Mouse (Mus musculus) heart, embryonic 10.5 days (tissue): ENCODE results near the gene Atp5d. TPM values are rescaled to one million over a fixed set of nuclear protein-coding genes. Genes with fewer than 3 reads are reported as not detected.

Source experiments
- DNase-seq: peaks from one replicate; pipeline ENCODE4 v3.0.0-alpha.2; 2017; ENCODE audit warnings: low spot score
- H3K27ac ChIP-seq: fragments of 300-500 bp; sonication (generic); 2 replicates; pipeline ENCODE4 v1.5.1; 2016; ENCODE audit warnings: mild to moderate bottlenecking
- H3K27me3 ChIP-seq: fragments of 300-500 bp; sonication (generic); 2 replicates; pipeline ENCODE4 v1.6.1; 2016; ENCODE audit warnings: mild to moderate bottlenecking; ENCODE audit not compliant: poor library complexity, insufficient read depth, severe bottlenecking
- H3K36me3 ChIP-seq: fragments of 300-500 bp; sonication (generic); 2 replicates; pipeline ENCODE4 v1.6.1; 2016; ENCODE audit warnings: mild to moderate bottlenecking, moderate library complexity
- H3K4me1 ChIP-seq: fragments of 300-500 bp; sonication (generic); 2 replicates; pipeline ENCODE4 v1.6.1; 2016; ENCODE audit warnings: mild to moderate bottlenecking
- H3K4me3 ChIP-seq: fragments of 300-500 bp; sonication (generic); 2 replicates; pipeline ENCODE4 v1.5.1; 2016; ENCODE audit warnings: mild to moderate bottlenecking, moderate library complexity
- H3K9me3 ChIP-seq: fragments of 300-500 bp; sonication (generic); 2 replicates; pipeline ENCODE4 v1.6.1; 2016; ENCODE audit warnings: mild to moderate bottlenecking, moderate library complexity
- WGBS: fragments of 180-500 bp; shearing (Covaris S2); methylation state at CpG from one replicate; pipeline ENCODE4 v1.1.7; 2016; 5-methylcytosine and 5-hydroxymethylcytosine counted together
- polyA plus RNA-seq: library from polyadenylated mRNA; unstranded; fragments of >200 nt; fragmentation: Nextera tagmentation; extraction: Ambion mirVana; gene quantifications from 2 replicates; pipeline ENCODE4 v1.2.1, GENCODE M21; 2016

Atp5d gene
- polyA plus RNA-seq, 1 experiment from 2014 or later = 689 TPM

- H3K4me3 ChIP-seq = peak overlapping the region; percentile 98
Measured at GRCm38 (mm10) chr10:80145896-80146295, 7.5 kb downstream of the Atp5d start.

DNA sequence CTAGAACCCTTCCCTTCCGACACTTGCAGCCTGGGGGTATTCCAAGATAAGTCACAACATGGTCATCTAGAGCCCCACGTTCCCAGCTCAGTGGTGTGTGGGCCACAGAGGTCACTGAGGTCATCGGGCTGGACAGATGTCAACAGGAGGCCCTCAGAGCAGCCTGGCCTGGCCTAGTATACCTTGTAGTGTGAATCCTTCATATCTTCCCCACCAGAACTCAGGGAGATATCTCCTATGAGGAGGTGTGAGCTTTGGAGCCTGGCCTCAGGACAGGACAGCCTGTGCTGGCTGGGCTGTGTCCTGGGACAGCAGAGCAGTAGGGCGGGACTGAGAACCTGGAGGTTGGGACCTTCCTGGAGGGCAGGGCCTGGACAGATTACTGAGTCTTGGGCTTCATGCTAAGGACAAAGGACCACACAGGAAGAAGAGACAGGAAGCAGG lies 8.2 kb downstream of the Atp5d start:
- 54% methylated on average over 4 of the region's 4 CpGs for WGBS
- peaks cover 58% of the 10 kb centered on the region for H3K4me1 ChIP-seq
- peak overlapping the region; percentile 98 for H3K4me3 ChIP-seq
- peaks cover 59% of the 10 kb centered on the region for H3K36me3 ChIP-seq
- peak overlapping the region; percentile 99 for H3K27ac ChIP-seq
- DNase-seq = no peak
- no peaks in the 10 kb centered on the region for H3K9me3 ChIP-seq
- H3K27me3 ChIP-seq = no peaks in the 10 kb centered on the region

More at GRCm38 (mm10) chr10:80145896-80146295, 7.5 kb downstream of the Atp5d start:
- Histone ChIP-seq H3K4me1 (peaks cover 62% of the 10 kb centered on the region), H3K27ac (peak overlapping the region; percentile 99), H3K27me3 (no peaks in the 10 kb centered on the region), H3K9me3 (no peaks in the 10 kb centered on the region), H3K36me3 (peaks cover 52% of the 10 kb centered on the region)
- DNase-seq = no peak
- 91% methylated on average over 6 of the region's 6 CpGs for WGBS

DNA sequence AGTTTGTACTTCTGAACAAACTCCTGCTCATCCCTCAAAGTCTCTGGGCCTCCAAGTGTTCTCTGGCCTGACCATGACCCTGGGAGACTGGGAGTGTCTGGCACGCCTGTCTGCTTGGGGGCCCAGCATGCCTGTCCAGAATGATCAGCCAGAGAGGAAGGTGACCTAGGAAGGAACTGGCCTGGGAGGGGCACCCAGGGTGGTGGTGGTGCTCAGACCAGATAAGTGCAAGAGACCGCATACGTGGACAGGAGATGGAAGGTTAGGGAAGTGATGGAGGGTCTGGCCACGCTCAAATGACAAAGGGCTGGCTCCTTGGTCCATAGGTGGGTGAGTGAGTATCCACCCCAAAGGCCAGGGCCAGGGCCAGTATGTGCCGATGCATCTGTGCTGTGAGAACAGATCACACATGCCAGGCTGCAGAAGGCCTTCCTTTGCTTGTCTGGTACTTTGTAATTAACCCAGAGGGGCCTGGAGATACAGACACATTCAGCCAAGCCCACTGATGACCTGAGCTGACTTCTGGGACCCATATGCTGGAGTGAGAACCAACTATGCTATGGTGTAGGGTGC lies 8.8 kb downstream of the Atp5d start:
- peaks cover 66% of the 10 kb centered on the region for H3K36me3 ChIP-seq
- peak; percentile 92 for DNase-seq
- H3K9me3 ChIP-seq = no peaks in the 10 kb centered on the region
- peak overlapping the region; percentile 98 for H3K4me3 ChIP-seq
- no peaks in the 10 kb centered on the region for H3K27me3 ChIP-seq
- H3K27ac ChIP-seq = peak overlapping the region; percentile 99
- 56% methylated on average over 5 of the region's 5 CpGs for WGBS
- H3K4me1 ChIP-seq = peaks cover 62% of the 10 kb centered on the region

DNA sequence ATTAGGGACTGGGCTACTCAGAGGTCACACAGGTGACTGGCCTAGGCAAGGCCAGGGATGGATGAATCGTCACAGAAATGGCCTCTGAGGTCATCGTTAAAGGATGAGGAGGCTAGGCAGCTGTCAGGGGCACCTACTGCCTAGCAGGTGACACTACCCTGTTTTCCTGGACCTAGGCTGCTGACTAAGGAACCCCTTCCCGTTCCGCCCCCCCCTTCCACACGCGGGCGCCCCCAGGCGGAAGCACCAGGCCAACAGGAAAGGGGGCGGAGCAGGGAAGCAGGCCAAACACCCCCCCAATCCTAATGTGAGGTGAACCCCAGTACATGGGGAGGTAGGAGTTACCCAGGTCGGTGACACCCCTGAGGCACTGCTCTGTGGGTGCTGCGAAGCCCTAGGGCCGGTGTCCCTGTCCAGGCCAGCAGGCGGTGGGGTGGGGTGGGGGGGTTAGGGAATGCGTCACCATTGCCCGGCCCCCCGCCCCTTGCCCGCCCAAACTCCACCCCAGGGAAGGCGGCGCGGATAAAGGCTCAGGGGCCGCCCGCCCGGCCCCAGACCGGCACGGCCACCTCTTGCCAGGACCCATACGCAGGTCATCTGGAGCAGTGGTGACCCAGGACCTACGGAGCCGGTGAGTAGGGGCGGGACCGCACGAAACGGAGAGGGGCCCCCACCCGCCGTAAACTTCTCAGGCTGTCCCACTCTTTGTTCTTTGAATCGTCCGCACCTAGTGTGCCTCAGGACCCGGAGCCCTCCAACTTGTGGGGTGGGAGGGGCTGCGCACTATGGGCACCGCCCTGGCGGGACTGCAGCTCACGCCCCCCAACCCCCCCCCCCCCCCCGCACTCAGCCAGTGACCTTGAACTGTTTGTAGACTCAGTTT lies 9.5 kb downstream of the Atp5d start, which contains the start of gene Midn:
TSS of gene Midn (plus strand) at position 554 of the 883 bp plus-strand sequence.
- WGBS = under 1% methylated on average over 35 of the region's 42 CpGs

GRCm38 (mm10) chr10:80148610-80149290 lies 10.3 kb downstream of the Atp5d start:
- no peaks in the 10 kb centered on the region for H3K9me3 ChIP-seq
- under 1% methylated on average over 57 of the region's 57 CpGs for WGBS
- H3K36me3 ChIP-seq = peaks cover 75% of the 10 kb centered on the region
- H3K27me3 ChIP-seq = no peaks in the 10 kb centered on the region
- H3K4me1 ChIP-seq = peaks cover 66% of the 10 kb centered on the region
- peak; percentile 95 for DNase-seq
- H3K4me3 ChIP-seq = peak overlapping the region; percentile 98
- peak overlapping the region; percentile 99 for H3K27ac ChIP-seq

More for the DNA sequence above, 9.5 kb downstream of the Atp5d start, which contains the start of gene Midn:
- Histone ChIP-seq H3K36me3 (peaks cover 73% of the 10 kb centered on the region), H3K4me1 (peaks cover 64% of the 10 kb centered on the region), H3K27me3 (no peaks in the 10 kb centered on the region), H3K4me3 (peak within 1 kb of the TSS; percentile 98), H3K9me3 (no peaks in the 10 kb centered on the region), H3K27ac (peak within 1 kb of the TSS; percentile 99)
- DNase-seq = peak; percentile 96

DNA sequence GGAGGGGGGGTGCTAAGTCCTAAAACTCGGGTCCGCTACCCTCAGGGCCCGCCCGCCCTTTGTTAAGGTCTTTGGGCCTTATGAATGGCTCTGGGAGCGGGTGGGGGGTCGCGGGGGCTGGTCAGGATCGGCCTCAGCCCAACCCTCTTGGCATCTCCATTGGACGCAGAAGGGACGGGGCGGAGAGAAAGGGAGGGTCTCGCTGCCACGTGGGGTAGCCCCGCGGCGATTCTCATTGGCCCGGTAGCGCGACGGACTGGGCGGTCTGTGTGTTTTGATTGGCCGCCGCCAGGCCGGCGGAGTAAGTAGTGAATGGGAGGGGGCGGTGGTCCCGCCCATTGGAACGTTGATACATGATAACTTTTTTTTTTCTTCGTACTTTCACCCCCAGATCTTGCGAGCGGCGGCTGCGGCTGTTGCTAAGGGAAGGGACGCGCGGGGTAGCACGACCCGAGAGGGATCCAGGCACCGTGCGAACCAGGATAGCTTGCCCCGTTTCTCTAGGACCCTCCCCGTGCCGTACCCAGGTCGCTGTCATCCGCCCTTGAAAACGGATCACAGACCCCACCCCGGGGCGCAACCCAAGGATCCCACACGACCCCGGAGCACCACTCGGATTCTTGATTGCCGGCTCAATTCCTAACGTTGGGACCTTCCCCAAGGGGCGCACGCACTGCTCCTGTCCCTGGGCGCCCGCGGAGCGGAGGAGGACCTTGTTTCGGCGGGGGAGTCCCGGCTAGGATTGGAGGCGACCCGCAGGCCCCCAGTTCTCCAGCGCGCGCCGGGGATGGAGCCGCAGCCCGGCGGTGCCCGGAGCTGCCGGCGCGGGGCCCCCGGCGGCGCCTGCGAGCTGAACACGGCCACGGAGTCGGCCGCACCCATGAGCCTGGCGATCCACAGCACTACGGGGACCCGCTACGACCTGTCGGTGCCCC lies 11.1 kb downstream of the Atp5d start:
- peak overlapping the region; percentile 99 for H3K27ac ChIP-seq
- H3K4me1 ChIP-seq = peaks cover 72% of the 10 kb centered on the region
- no peaks in the 10 kb centered on the region for H3K27me3 ChIP-seq
- under 1% methylated on average over 88 of the region's 88 CpGs for WGBS
- H3K36me3 ChIP-seq = peaks cover 75% of the 10 kb centered on the region
- peak; percentile 99 for DNase-seq
- H3K4me3 ChIP-seq = peak overlapping the region; percentile 98
- no peaks in the 10 kb centered on the region for H3K9me3 ChIP-seq

DNA sequence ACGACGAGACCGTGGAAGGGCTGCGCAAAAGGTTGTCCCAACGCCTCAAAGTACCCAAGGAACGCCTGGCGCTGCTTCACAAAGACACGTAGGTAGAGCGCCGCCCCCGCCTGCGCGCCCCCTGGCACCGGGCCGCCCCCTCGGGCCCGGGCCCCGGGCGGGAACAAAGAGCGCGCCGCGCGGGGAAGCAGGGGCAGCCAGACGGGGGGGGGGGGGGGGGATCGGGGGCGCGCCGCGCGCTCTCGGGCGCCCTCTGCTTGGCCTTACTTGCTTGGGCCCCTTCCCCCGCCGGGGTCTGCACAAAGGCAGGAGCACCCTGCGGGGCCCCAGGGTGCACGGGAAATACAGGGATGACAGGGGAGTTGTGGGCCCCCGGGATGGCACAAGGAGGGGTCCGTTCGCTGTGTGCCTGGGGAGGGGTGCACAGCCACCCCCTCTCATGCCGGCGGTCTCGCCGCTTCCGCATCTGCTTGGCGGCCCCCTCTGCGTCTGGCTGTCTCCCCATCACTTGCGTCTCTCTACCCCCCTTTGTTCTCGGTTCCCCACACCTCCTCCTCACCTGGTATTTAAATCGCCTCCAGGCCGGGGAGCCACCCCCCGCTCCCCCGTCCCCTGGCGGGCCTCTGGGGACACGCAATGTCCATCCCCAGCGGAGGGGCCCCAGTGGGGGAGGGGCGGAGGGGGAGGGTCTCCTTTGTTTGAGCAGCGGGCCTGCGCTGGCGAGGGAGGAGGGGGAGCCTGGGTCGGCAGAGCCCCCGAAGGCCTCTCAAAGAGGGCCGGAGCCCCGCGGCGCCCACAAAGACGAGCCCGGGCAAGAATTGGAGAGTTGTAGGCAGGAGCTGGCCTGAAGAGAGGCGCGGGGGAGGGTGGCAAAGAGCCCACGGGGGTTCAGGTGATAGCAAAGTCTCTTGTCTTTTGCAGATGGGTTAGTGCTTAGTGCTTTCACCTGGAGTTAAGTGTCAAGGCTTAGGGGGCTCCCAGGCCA lies 12.1 kb downstream of the Atp5d start:
- peaks cover 75% of the 10 kb centered on the region for H3K36me3 ChIP-seq
- no peaks in the 10 kb centered on the region for H3K9me3 ChIP-seq
- peak overlapping the region; percentile 99 for H3K27ac ChIP-seq
- WGBS = under 1% methylated on average over 45 of the region's 71 CpGs
- peak overlapping the region; percentile 98 for H3K4me3 ChIP-seq
- no peaks in the 10 kb centered on the region for H3K27me3 ChIP-seq
- peaks cover 74% of the 10 kb centered on the region for H3K4me1 ChIP-seq
- peak; percentile 85 for DNase-seq

DNA sequence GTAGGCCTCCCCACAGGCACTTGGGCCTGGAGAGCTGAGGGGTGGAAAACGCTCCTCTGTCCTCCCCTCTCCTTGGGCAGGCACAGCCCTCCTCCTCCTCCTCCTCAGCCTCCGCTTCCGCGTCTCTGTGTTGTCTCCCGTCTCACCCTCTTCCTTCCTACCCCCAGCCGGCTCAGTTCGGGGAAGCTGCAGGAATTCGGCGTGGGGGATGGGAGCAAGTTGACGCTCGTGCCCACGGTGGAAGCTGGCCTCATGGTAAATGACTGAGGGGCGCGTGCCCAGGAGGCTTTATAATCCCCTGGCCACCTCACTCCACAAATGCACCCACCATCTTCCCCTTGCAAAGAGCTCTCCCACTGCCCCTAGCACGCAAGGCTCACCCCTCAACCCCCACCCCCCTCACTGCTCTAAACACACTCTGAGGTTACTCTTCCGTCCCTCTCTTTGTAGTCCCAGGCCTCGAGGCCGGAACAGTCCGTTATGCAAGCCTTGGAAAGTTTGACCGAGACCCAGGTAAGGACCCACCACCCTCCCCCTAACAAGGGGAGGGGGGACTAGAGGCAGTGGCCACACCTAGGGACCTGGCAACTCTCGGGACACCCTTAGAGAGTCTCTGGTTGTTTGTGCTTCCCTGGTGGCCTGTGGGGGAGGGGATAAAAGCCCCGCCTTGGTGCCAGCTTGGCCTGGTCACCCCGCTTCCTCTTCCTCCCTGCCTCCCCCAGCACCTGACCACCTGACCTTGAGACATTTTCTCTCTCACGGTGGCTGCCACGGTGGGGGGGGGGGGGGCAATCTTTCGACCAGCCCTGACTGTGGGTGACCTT lies 13.0 kb downstream of the Atp5d start:
- Histone ChIP-seq H3K27ac (peak overlapping the region; percentile 99), H3K4me1 (peaks cover 74% of the 10 kb centered on the region), H3K9me3 (no peaks in the 10 kb centered on the region), H3K27me3 (no peaks in the 10 kb centered on the region), H3K4me3 (peak overlapping the region; percentile 98), H3K36me3 (peaks cover 75% of the 10 kb centered on the region)
- WGBS = 2% methylated on average over 26 of the region's 26 CpGs
- DNase-seq = peak; percentile 85

- DNase-seq = peak; percentile 81
- Histone ChIP-seq H3K4me1 (peaks cover 74% of the 10 kb centered on the region), H3K9me3 (no peaks in the 10 kb centered on the region), H3K27ac (peak overlapping the region; percentile 99), H3K36me3 (peaks cover 78% of the 10 kb centered on the region), H3K4me3 (peak overlapping the region; percentile 98), H3K27me3 (no peaks in the 10 kb centered on the region)
- 14% methylated on average over 15 of the region's 15 CpGs for WGBS
Measured at GRCm38 (mm10) chr10:80152071-80152872, 13.8 kb downstream of the Atp5d start.

DNA sequence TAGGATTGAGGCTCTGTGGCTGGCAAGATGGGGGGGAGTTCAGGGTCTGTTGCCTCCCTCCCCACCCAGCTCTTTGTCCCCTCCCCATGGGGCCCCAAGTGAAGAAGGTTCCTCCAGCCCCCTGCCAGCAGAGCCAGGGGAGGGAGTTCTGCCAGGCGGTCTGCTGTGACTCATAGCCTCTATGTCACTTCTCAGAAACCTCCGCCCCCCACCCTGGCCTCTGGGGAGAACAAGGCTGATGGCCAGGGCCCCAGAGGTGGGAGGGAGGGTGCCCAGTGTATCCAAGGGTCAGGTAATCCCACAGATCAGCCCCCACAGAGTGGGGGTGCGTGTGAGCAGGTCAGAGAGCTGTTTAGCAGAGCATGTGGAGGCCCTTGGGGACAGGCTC lies 14.4 kb downstream of the Atp5d start:
- no peak for DNase-seq
- H3K9me3 ChIP-seq = no peaks in the 10 kb centered on the region

More for the DNA sequence above, 14.4 kb downstream of the Atp5d start:
- peak overlapping the region; percentile 99 for H3K27ac ChIP-seq
- H3K4me1 ChIP-seq = peaks cover 73% of the 10 kb centered on the region
- H3K27me3 ChIP-seq = no peaks in the 10 kb centered on the region
- peak overlapping the region; percentile 98 for H3K4me3 ChIP-seq
- WGBS = 44% methylated on average over 3 of the region's 3 CpGs
- H3K36me3 ChIP-seq = peaks cover 82% of the 10 kb centered on the region
